Mouse (Mus musculus) ES-E14 (cell line): ENCODE results near the gene Zdhhc14.

ENCODE experiments used
- CHD2 ChIP-seq: IDR thresholded peaks from 2 replicates; pipeline ENCODE4 v1.6.1; 2014; ENCODE audit warnings: mild to moderate bottlenecking, low read depth, low read length, inconsistent platforms
- MAFK ChIP-seq: IDR thresholded peaks from 2 replicates; pipeline ENCODE4 v1.6.1; 2014; ENCODE audit warnings: mild to moderate bottlenecking, low read depth, low read length, inconsistent platforms; ENCODE audit not compliant: insufficient read depth
- ZNF384 ChIP-seq: IDR thresholded peaks from 2 replicates; pipeline ENCODE4 v1.6.1; 2012; ENCODE audit warnings: low read depth, low read length, inconsistent platforms

DNA sequence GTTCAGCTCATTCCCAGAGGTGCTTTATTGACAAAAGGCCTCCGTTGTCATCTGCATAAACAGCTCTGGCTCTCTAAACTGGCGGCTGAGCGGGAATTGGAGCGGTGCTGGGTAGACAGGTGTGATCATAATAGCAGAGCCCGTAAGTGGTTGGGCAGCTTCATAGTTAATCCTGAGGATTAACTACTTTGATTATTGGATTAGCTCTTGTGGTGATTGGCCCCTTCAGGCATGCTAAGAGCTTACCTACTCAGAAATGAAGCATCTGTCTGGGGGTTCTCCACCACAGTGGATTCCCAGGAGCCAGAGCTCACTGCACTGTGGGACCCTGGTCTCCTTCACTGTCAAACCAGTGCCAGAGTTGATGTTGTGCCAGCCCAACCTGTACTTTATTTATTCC, 102.7 kb downstream of the Zdhhc14 start:
- no peak for TF ChIP-seq ZNF384
- no peak for TF ChIP-seq CHD2
- no peak for TF ChIP-seq MAFK
